Mouse (Mus musculus) spleen, adult 18-20 months (tissue): ENCODE data around the gene Ptges3l.
"Not testable (repeated sequence)": the region's sequence is repeated elsewhere in the genome, so short reads cannot be mapped to it uniquely, and the experiment has no call there.

Experiments
- DNase-seq, 2 experiments: peaks; one replicate each; pipeline ENCODE4 v3.0.0; 2022; ENCODE audit warnings: mixed read lengths in 2 of 2

Gene Ptges3l

GRCm38 (mm10) chr11:101455627-101456026 lies 30.5 kb upstream of the Ptges3l start:
- no peak for DNase-seq

- DNase-seq, result no peak
Measured at GRCm38 (mm10) chr11:101454702-101455101, 29.6 kb upstream of the Ptges3l start.

- DNase-seq, result no peak
Measured at GRCm38 (mm10) chr11:101452093-101452774, 27.1 kb upstream of the Ptges3l start.

- no peak for DNase-seq
Measured at GRCm38 (mm10) chr11:101451536-101451935, 26.4 kb upstream of the Ptges3l start.

GRCm38 (mm10) chr11:101450394-101450793 lies 25.3 kb upstream of the Ptges3l start:
- DNase-seq, result no peak

- DNase-seq, result not testable (repeated sequence)
Measured at GRCm38 (mm10) chr11:101449596-101449995, 24.5 kb upstream of the Ptges3l start.

GRCm38 (mm10) chr11:101448899-101449298 lies 23.8 kb upstream of the Ptges3l start:
- DNase-seq, result peak in 1 of 2 experiments; percentile 16

- peak; percentile 59 to 74 for DNase-seq
Measured at GRCm38 (mm10) chr11:101448274-101448746, 23.2 kb upstream of the Ptges3l start, which contains the start of gene Ifi35. TSS of gene Ifi35 (plus strand) at chr11:101448407.

- no peak for DNase-seq
Measured at GRCm38 (mm10) chr11:101447786-101448185, 22.7 kb upstream of the Ptges3l start.

- not testable (repeated sequence) for DNase-seq
Measured at GRCm38 (mm10) chr11:101446860-101447259, 21.7 kb upstream of the Ptges3l start.

- no peak for DNase-seq
Measured at GRCm38 (mm10) chr11:101446319-101446718, 21.2 kb upstream of the Ptges3l start.

GRCm38 (mm10) chr11:101442760-101443159 lies 17.6 kb upstream of the Ptges3l start:
- DNase-seq, result no peak

GRCm38 (mm10) chr11:101442127-101442693 lies 17.1 kb upstream of the Ptges3l start, which contains the start of gene Rpl27:
TSS of gene Rpl27 (plus strand) at chr11:101442298.
- DNase-seq, result peak; percentile 85 to 96

- DNase-seq, result not testable (repeated sequence)
Measured at GRCm38 (mm10) chr11:101441450-101442126, 16.5 kb upstream of the Ptges3l start.

- not testable (repeated sequence) for DNase-seq
Measured at GRCm38 (mm10) chr11:101438006-101438405, 12.9 kb upstream of the Ptges3l start.

- no peak for DNase-seq
Measured at GRCm38 (mm10) chr11:101436916-101437315, 11.8 kb upstream of the Ptges3l start.

- DNase-seq, result no peak
Measured at GRCm38 (mm10) chr11:101435831-101436230, 10.7 kb upstream of the Ptges3l start.

GRCm38 (mm10) chr11:101433396-101433795 lies 8.3 kb upstream of the Ptges3l start:
- no peak for DNase-seq

- no peak for DNase-seq
Measured at GRCm38 (mm10) chr11:101431327-101431726, 6.2 kb upstream of the Ptges3l start.

- no peak for DNase-seq
Measured at GRCm38 (mm10) chr11:101426165-101426564, 1.0 kb upstream of the Ptges3l start.

- no peak for DNase-seq
Measured at GRCm38 (mm10) chr11:101424105-101424851, 855 bp downstream of the Ptges3l start, which contains the start of gene Gm27029. TSS of gene Gm27029 (minus strand) at chr11:101424796.

- no peak for DNase-seq
Measured at GRCm38 (mm10) chr11:101420148-101420547, 5.0 kb downstream of the Ptges3l start.

- DNase-seq, result no peak
Measured at GRCm38 (mm10) chr11:101419610-101420009, 5.5 kb downstream of the Ptges3l start.
